Mouse (Mus musculus) heart, embryonic 16.5 days (tissue): ENCODE data around the gene Dnajb8. TPM values are rescaled to one million over a fixed set of nuclear protein-coding genes. Genes with fewer than 3 reads are reported as not detected.

Source experiments
- ATAC-seq: fragments of 200-750 bp; cut with Nextera tagmentation; replicated peaks from 2 replicates; pipeline ENCODE4 v1.8.0; 2017; ENCODE audit warnings: moderate number of reproducible peaks; ENCODE audit not compliant: insufficient read depth, low FRiP score; ENCODE audit errors: extremely low read depth
- H3K27ac ChIP-seq: fragments of 300-500 bp; sonication (generic); 2 replicates; pipeline ENCODE4 v1.5.1; 2014; ENCODE audit warnings: mild to moderate bottlenecking, low read length, control low read depth, moderate library complexity
- H3K27me3 ChIP-seq: fragments of 300-500 bp; sonication (generic); 2 replicates; pipeline ENCODE4 v1.6.1; 2014; ENCODE audit warnings: low read length, mixed read lengths; ENCODE audit not compliant: control insufficient read depth, insufficient read depth
- H3K36me3 ChIP-seq: fragments of 300-500 bp; sonication (generic); 2 replicates; pipeline ENCODE4 v1.6.1; 2014; ENCODE audit not compliant: control insufficient read depth, insufficient read depth
- H3K4me1 ChIP-seq: fragments of 300-500 bp; sonication (generic); 2 replicates; pipeline ENCODE4 v1.6.1; 2014; ENCODE audit warnings: low read length, mixed read lengths; ENCODE audit not compliant: control insufficient read depth, insufficient read depth
- H3K4me2 ChIP-seq: fragments of 300-500 bp; sonication (generic); 2 replicates; pipeline ENCODE4 v1.6.1; 2014; ENCODE audit warnings: low read depth, mild to moderate bottlenecking, control low read depth, low read length
- H3K4me3 ChIP-seq: fragments of 300-500 bp; sonication (generic); 2 replicates; pipeline ENCODE4 v1.5.1; 2014; ENCODE audit warnings: mild to moderate bottlenecking, control low read depth, low read length
- H3K9ac ChIP-seq: fragments of 300-500 bp; sonication (generic); 2 replicates; pipeline ENCODE4 v1.6.1; 2014; ENCODE audit warnings: low read length, control low read depth
- H3K9me3 ChIP-seq: fragments of 300-500 bp; sonication (generic); replicated peaks from 2 replicates; pipeline ENCODE4 v1.6.1; 2016; ENCODE audit warnings: low read length; ENCODE audit not compliant: control insufficient read depth
- WGBS: fragments of 180-500 bp; shearing (Covaris S2); extraction: QIAGEN DNeasy Blood & Tissue Kit; methylation state at CpG from one replicate; pipeline ENCODE4 v1.1.7; 2014; 5-methylcytosine and 5-hydroxymethylcytosine counted together
- polyA plus RNA-seq: library from polyadenylated mRNA; unstranded; fragments of >200 nt; fragmentation: Nextera tagmentation; extraction: Ambion mirVana; gene quantifications from 2 replicates; pipeline ENCODE4 v1.2.1, GENCODE M21; 2015

Dnajb8 gene
- polyA plus RNA-seq, 1 experiment from 2014 or later: not detected

DNA sequence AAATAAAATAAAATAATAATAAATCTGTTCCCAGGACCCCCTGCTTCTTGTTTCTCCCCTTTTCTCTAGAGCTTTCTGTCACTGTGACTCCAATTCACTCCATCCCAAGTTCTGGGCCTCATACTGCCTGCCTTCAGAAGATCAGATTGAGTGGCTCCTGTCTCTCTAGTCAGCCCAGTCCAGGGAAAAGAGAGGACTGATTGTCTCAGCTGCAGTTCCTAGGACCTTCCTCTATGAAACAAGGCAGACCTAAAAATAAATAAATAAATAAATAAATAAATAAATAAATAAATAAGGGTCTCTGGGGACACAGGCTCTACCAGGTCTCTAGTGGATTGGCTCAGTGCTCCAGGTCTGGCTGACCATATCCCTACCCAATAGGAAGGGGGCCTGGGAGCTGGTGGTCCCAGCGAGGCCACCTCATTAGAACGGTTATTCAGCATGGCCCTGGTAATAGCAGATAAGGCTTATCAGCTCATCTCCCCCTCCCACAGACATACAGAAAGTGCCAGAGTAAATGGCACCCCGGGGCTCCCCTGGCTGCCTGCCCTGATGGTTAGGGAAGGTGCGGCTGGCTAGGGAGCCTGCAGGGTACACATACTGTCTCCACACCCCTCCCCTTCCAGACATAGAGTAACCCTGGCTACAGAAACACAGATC, 30.5 kb upstream of the Dnajb8 start:
- no peak overlapping the region for H3K9ac ChIP-seq
- H3K9me3 ChIP-seq: no peaks in the 10 kb centered on the region
- H3K27me3 ChIP-seq: peaks cover 87% of the 10 kb centered on the region
- no peak overlapping the region for H3K4me3 ChIP-seq
- no peak for ATAC-seq
- no peak overlapping the region for H3K27ac ChIP-seq
- no peak overlapping the region for H3K4me2 ChIP-seq
- peaks cover 17% of the 10 kb centered on the region for H3K4me1 ChIP-seq
- WGBS: 37% methylated on average over 4 of the region's 4 CpGs
- no peaks in the 10 kb centered on the region for H3K36me3 ChIP-seq

DNA sequence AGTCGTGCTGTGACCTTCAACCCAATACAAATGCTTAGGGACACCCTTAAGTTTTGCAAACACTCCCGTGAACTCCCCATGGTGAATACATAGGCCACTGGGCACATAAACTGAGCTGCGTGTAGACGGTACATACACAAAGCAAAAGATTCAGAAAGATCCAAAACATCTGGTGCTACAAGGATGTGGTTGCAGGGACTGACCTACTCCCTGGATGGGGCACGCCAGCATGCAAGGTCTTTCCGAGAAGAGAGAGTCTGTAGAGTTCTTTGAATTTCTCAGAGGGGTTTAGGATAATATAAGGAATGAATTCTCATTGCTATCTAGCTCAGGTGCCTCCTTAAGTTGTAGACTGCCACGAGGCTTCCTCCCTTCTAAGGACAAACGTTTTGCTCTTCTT, 29.3 kb upstream of the Dnajb8 start:
- no peak overlapping the region for H3K27ac ChIP-seq
- 39% methylated on average over 8 of the region's 8 CpGs for WGBS
- no peak overlapping the region for H3K4me2 ChIP-seq
- no peak overlapping the region for H3K9ac ChIP-seq
- no peak for ATAC-seq
- no peak overlapping the region for H3K4me3 ChIP-seq
- H3K27me3 ChIP-seq: peaks cover 90% of the 10 kb centered on the region
- no peaks in the 10 kb centered on the region for H3K36me3 ChIP-seq
- peaks cover 21% of the 10 kb centered on the region for H3K4me1 ChIP-seq
- H3K9me3 ChIP-seq: no peaks in the 10 kb centered on the region

DNA sequence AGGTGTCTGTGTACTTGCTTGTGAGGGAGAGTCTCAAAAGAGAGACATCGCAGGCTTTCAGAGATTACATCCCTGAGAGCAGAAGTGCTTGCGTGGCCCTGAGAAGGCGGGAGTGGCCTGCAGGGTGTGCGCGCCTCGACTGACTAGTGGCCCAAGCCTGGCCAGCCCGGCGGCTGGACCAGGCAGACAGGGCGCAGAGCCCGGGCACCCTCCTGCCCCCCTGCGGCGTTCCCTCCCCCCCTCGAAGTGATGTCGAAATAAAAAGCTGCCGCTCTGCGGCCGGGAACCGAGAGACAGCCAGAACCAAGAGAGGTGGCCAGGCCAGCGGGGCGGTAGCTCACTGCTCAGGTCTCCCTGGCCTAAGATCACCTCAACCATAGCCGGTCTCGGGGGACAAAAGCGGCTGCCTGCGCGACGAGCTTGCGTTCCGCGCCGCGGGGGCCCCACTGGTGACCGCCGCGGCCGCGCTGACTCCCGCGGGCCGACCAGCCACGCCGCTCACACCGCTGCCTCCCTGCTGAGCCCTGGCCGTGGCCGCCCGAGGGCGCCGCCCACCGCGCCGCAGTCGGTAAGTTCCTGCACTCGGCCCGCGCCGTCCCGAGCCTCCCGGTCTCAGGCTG, 28.5 kb upstream of the Dnajb8 start, which contains the start of gene Gata2:
Gene Gata2, plus strand, starts transcription at position 459 of the 620 bp plus-strand sequence.
- Histone ChIP-seq H3K27ac (no peak within 1 kb of the TSS), H3K4me2 (peak within 1 kb of the TSS; percentile 76), H3K9ac (peak within 1 kb of the TSS; percentile 64), H3K4me3 (peak within 1 kb of the TSS; percentile 52), H3K27me3 (peaks cover 90% of the 10 kb centered on the region), H3K9me3 (no peaks in the 10 kb centered on the region), H3K4me1 (peaks cover 27% of the 10 kb centered on the region), H3K36me3 (no peaks in the 10 kb centered on the region)
- WGBS: 4% methylated on average over 47 of the region's 57 CpGs
- ATAC-seq: no peak

DNA sequence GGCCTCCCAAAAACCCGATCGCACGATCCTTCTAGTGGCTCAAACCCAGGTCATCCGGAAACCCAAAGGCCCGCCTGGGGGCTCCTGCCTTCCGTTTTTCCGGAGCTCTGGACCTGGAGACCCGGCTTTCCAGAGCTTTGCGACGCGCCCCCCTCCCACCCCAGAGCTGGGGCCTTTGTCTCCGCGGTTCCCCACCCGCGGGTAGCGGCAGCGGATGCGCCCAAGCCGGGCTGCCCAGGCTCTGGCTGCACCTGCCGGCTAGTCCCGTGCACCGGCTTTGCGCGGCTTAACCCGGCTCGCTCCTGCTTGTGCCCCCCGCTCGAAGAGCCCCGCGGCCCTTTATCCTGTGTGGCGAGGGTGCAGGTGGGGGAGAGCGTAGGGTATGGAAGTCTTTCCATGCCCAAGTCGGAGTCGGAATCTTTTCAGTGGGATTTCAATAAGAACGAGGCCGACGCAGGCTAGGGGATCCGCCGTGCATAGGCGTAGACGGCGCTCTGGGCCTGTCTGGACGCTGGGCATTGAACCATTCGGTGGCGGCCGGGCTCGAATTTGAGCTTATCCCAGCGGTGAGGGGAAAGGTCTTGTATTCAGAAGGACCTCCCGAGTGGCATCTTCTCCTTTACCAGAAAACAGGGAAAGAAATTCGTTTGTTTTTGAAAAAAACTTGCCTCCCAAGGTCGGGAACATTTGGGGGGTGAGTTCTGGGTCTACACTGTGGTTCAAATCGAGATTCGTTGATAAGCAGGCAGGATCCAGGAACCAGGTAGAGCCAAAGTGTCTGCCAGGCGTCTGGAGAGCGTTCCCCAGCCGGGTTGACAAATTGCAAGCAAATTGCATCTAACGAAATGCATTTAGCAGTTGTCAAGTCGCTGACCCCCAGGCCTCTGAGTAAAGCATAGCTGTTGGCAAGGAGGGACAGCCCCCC, 27.8 kb upstream of the Dnajb8 start:
- no peak for ATAC-seq
- Histone ChIP-seq H3K4me3 (peak overlapping the region; percentile 52), H3K36me3 (no peaks in the 10 kb centered on the region), H3K9me3 (no peaks in the 10 kb centered on the region), H3K27ac (no peak overlapping the region), H3K4me2 (peak overlapping the region; percentile 76), H3K4me1 (peaks cover 30% of the 10 kb centered on the region), H3K9ac (peak overlapping the region; percentile 64), H3K27me3 (peaks cover 90% of the 10 kb centered on the region)
- 5% methylated on average over 58 of the region's 58 CpGs for WGBS

DNA sequence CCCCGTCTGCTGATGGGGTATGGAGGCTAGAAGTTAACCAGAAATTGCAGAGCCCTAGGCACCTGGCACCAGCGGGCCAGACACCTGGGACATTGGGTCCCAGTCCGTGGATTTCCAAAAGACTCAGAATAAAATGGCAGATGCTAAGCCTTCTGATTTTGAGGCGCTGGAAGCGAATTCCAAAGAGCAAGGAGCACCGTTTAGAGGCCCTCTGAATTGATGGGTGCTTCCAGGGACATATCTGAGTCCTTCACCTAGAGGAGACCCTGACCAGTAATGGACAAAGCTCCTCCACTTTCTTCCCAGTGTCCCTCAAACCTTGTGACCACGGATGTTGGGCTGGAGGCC, 27.1 kb upstream of the Dnajb8 start:
- no peaks in the 10 kb centered on the region for H3K36me3 ChIP-seq
- H3K9ac ChIP-seq: no peak overlapping the region
- 21% methylated on average over 7 of the region's 7 CpGs for WGBS
- ATAC-seq: no peak
- H3K27ac ChIP-seq: no peak overlapping the region
- H3K4me1 ChIP-seq: peaks cover 32% of the 10 kb centered on the region
- peaks cover 92% of the 10 kb centered on the region for H3K27me3 ChIP-seq
- no peak overlapping the region for H3K4me3 ChIP-seq
- H3K4me2 ChIP-seq: no peak overlapping the region
- H3K9me3 ChIP-seq: no peaks in the 10 kb centered on the region

DNA sequence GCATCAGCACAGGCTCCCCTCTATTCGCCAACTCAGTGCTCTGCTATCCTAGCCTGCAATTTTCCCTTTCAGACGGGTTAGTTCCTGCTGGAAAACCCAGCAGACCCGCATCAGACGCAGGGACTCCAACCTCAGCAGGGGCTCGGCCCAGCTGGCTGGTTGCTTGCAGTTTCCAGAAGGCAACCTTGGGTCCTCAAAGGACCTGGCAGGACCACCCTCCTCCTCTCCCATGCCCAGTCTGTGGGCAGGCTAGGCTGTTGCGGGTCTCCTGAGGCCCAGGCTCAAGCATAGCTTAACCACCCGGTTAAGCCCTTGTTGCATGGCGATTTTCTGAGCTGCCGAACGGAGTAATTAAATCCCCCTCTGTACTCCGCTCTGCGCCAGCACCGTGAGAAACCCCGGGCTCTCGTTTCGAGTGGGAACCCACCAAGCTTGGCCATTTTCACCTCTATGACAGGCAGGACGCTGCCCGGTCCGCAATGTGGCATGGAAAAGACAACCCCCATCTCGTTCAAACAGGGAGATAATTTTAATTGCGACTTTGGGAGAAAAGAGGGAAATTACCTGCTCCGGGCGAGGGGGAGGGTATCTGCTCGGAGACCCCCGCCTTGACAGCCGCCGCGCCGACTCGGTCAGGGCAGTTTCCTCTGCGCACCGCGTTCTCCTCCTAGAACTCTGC, 25.9 kb upstream of the Dnajb8 start:
- ATAC-seq: no peak
- H3K4me1 ChIP-seq: peaks cover 26% of the 10 kb centered on the region
- H3K9ac ChIP-seq: peak overlapping the region; percentile 63
- H3K9me3 ChIP-seq: no peaks in the 10 kb centered on the region
- H3K4me3 ChIP-seq: peak overlapping the region; percentile 63
- H3K36me3 ChIP-seq: no peaks in the 10 kb centered on the region
- H3K27me3 ChIP-seq: peaks cover 92% of the 10 kb centered on the region
- 9% methylated on average over 33 of the region's 33 CpGs for WGBS
- H3K27ac ChIP-seq: no peak overlapping the region
- peak overlapping the region; percentile 72 for H3K4me2 ChIP-seq

DNA sequence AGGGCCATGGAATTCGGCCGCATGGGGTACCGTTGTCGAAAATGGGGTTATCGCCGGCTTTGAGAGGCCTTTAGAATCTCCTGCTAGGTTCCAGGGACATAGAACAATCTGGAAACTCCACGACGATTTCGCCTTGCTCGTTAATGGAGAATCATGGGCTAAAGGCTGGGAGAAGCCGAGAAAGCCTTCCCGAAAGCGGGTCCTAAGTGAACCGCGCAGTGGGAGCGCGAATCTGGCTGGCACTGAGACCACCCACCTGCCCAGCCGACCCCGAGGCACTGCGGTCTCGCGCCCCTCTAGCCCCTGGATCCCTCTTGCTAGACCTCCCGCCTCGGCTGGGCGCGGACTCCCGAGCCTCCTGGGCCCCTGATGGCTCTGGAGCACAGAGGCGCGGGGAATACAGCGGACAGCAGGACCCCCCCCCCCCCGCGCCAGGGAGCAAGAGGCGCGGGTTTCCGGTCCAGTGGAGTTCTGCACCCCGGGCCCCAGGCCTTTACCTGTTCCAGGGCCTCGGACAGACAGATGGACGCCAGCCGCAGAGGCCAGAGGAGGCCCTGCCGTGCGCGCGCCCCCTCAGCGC, 25.2 kb upstream of the Dnajb8 start:
- Histone ChIP-seq H3K4me3 (peak overlapping the region; percentile 63), H3K4me1 (peaks cover 26% of the 10 kb centered on the region), H3K36me3 (no peaks in the 10 kb centered on the region), H3K27ac (peak overlapping the region; percentile 34), H3K4me2 (peak overlapping the region; percentile 72), H3K9me3 (no peaks in the 10 kb centered on the region), H3K9ac (peak overlapping the region; percentile 63), H3K27me3 (peaks cover 92% of the 10 kb centered on the region)
- no peak for ATAC-seq
- WGBS: 1% methylated on average over 43 of the region's 44 CpGs

DNA sequence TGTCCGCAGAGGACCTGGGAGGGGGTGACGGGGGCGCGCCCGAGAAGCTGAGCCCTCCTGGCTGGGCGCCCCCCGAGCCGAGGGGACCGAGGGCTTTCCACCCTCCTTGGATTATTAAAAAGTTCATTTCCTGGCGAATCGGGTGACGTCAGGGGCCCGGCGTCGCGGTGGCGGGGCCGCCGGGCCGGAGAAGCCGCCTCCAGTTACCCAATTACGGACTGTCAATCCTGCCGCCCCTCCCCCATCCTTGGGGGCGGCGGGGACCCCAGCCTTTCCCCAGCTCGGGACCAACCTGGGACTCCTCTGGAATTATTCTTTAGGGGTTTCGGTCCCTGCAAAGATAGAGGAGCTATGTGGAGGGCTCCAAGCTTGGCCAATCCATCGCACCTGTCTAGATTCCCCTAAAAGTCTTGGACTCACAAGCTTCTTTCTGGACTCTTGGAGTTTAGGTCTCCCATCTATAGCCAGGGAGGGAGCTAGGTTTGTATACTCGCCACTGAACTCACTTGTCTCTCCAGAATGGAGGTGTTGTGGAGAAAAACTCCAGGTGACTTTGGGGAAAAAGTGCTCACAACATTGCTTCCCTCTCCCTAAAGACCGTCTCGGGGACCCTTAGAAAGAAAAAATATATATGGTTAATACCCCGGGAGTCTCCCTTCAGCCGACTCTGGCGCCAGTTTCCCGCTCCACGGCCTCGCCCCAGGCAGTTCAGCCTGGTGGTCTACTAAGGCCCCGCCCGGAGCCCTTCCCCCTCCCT, 24.6 kb upstream of the Dnajb8 start:
- Histone ChIP-seq H3K36me3 (no peaks in the 10 kb centered on the region), H3K9me3 (no peaks in the 10 kb centered on the region), H3K27me3 (peaks cover 92% of the 10 kb centered on the region), H3K4me3 (peak overlapping the region; percentile 63), H3K27ac (peak overlapping the region; percentile 56), H3K4me2 (peak overlapping the region; percentile 72), H3K9ac (peak overlapping the region; percentile 63), H3K4me1 (peaks cover 26% of the 10 kb centered on the region)
- 2% methylated on average over 39 of the region's 39 CpGs for WGBS
- no peak for ATAC-seq
